Mouse (Mus musculus): ENCODE data around the gene Tada2b. TPM values are rescaled to one million over a fixed set of nuclear protein-coding genes. Genes with fewer than 3 reads are reported as not detected.

Tada2b gene
- polyA plus RNA-seq, 1 experiment from 2014 or later: 3.6 TPM

DNA sequence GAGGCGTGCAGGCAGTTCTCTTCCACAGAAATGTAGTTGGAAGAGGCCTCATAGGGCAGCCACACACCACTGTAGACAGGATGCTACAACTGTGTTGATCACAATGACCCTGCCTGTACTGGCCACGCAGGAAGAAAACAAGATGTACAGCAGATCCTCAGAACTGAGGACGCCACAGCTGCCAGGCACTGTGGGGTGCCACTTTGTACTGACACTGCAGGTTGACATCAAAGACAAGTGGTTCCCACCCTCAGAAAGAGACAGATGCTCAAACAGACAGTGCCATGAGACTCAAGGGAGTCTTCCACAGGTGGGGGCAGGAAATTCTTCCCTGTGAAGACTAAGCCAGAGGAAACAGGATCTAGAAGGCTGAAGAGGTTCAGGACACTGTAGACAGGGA lies 35.7 kb upstream of the Tada2b start:
- Histone ChIP-seq H3K27ac (ENCODE audit: low read length) (no peak overlapping the region), H3K4me2 (replicated peaks; ENCODE audit: low read depth, low read length) (no peak overlapping the region), H3K4me1 (ENCODE audit: control insufficient read depth, insufficient read depth, low read length) (no peaks in the 10 kb centered on the region), H3K27me3 (ENCODE audit: control insufficient read depth, insufficient read depth, low read length) (no peaks in the 10 kb centered on the region), H3K9ac (replicated peaks; ENCODE audit: low read depth, low read length) (no peak overlapping the region), H3K4me3 (ENCODE audit: low read depth, low read length) (no peak overlapping the region), H3K36me3 (ENCODE audit: control insufficient read depth, insufficient read depth, low read length) (peaks cover 41% of the 10 kb centered on the region), H3K9me3 (ENCODE audit: control insufficient read depth, low read depth, low read length) (no peaks in the 10 kb centered on the region)
- ATAC-seq (ENCODE audit: insufficient number of reproducible peaks, insufficient read depth, low FRiP score, low read depth): no peak
- WGBS: 78% methylated on average over 3 of the region's 3 CpGs

DNA sequence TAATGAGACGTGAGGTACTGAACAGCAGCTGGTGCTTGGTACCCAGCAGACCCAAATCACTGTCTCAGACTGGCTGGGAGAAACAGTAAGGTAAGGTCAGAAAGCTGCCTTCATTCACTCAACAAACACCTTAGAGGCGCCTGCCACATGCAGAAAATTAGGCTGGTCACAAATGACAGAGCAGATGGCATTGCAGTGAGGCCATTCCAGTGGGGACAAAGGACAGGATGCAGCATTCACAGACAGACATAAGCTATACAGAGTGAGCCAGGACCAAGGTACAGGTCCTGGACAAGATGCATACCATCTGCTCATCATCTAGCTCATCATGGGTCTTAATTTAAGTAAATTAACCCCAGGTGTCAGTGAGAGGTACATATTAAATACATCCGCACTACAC lies 33.5 kb upstream of the Tada2b start:
- peaks cover 41% of the 10 kb centered on the region for H3K36me3 ChIP-seq (ENCODE audit: control insufficient read depth, insufficient read depth, low read length)
- H3K4me1 ChIP-seq (ENCODE audit: control insufficient read depth, insufficient read depth, low read length): no peaks in the 10 kb centered on the region
- no peak for ATAC-seq (ENCODE audit: insufficient number of reproducible peaks, insufficient read depth, low FRiP score, low read depth)
- no peak overlapping the region for H3K4me2 ChIP-seq (replicated peaks; ENCODE audit: low read depth, low read length)
- H3K9me3 ChIP-seq (ENCODE audit: control insufficient read depth, low read depth, low read length): no peaks in the 10 kb centered on the region
- H3K27ac ChIP-seq (ENCODE audit: low read length): no peak overlapping the region
- H3K9ac ChIP-seq (replicated peaks; ENCODE audit: low read depth, low read length): no peak overlapping the region
- WGBS: 86% methylated on average over 3 of the region's 3 CpGs
- H3K4me3 ChIP-seq (ENCODE audit: low read depth, low read length): no peak overlapping the region
- no peaks in the 10 kb centered on the region for H3K27me3 ChIP-seq (ENCODE audit: control insufficient read depth, insufficient read depth, low read length)

GRCm38 (mm10) chr5:36515558-36515957 lies 31.5 kb upstream of the Tada2b start:
- H3K9me3 ChIP-seq (ENCODE audit: control insufficient read depth, low read depth, low read length): no peaks in the 10 kb centered on the region
- no peak overlapping the region for H3K27ac ChIP-seq (ENCODE audit: low read length)
- H3K4me2 ChIP-seq (replicated peaks; ENCODE audit: low read depth, low read length): no peak overlapping the region
- H3K9ac ChIP-seq (replicated peaks; ENCODE audit: low read depth, low read length): no peak overlapping the region
- peaks cover 46% of the 10 kb centered on the region for H3K36me3 ChIP-seq (ENCODE audit: control insufficient read depth, insufficient read depth, low read length)
- no peaks in the 10 kb centered on the region for H3K4me1 ChIP-seq (ENCODE audit: control insufficient read depth, insufficient read depth, low read length)
- ATAC-seq (ENCODE audit: insufficient number of reproducible peaks, insufficient read depth, low FRiP score, low read depth): no peak
- H3K4me3 ChIP-seq (ENCODE audit: low read depth, low read length): no peak overlapping the region
- no peaks in the 10 kb centered on the region for H3K27me3 ChIP-seq (ENCODE audit: control insufficient read depth, insufficient read depth, low read length)
- 87% methylated on average over 5 of the region's 5 CpGs for WGBS

GRCm38 (mm10) chr5:36515126-36515525 lies 31.0 kb upstream of the Tada2b start:
- Histone ChIP-seq H3K4me3 (ENCODE audit: low read depth, low read length) (no peak overlapping the region), H3K4me1 (ENCODE audit: control insufficient read depth, insufficient read depth, low read length) (no peaks in the 10 kb centered on the region), H3K36me3 (ENCODE audit: control insufficient read depth, insufficient read depth, low read length) (peaks cover 45% of the 10 kb centered on the region), H3K4me2 (replicated peaks; ENCODE audit: low read depth, low read length) (no peak overlapping the region), H3K27me3 (ENCODE audit: control insufficient read depth, insufficient read depth, low read length) (no peaks in the 10 kb centered on the region), H3K9ac (replicated peaks; ENCODE audit: low read depth, low read length) (no peak overlapping the region; the same call in 1 of the 2 replicates), H3K9me3 (ENCODE audit: control insufficient read depth, low read depth, low read length) (no peaks in the 10 kb centered on the region), H3K27ac (ENCODE audit: low read length) (no peak overlapping the region)
- WGBS: 95% methylated on average over 1 of the region's 1 CpGs
- no peak for ATAC-seq (ENCODE audit: insufficient number of reproducible peaks, insufficient read depth, low FRiP score, low read depth)

DNA sequence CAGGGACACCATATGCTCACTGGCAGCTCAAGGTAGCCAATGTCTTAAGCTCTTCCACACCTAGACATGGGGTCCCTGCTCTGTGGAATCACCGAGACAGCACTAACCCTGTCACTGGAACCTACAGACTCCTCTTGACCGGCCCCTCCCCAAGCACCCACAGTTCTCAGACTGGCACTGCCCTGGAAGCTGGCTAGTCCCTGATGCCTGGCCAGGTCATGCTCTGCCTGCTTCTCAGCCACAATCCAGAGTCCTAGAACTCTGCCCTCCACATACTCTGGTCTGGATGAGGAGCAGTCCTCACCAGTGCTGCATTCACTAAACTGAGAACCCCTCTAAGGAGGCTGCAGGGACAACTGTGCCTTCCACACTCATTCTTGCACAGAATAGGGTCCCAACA lies 26.9 kb upstream of the Tada2b start:
- H3K27me3 ChIP-seq (ENCODE audit: control insufficient read depth, insufficient read depth, low read length): no peaks in the 10 kb centered on the region
- H3K4me2 ChIP-seq (replicated peaks; ENCODE audit: low read depth, low read length): no peak overlapping the region
- H3K9me3 ChIP-seq (ENCODE audit: control insufficient read depth, low read depth, low read length): no peaks in the 10 kb centered on the region
- ATAC-seq (ENCODE audit: insufficient number of reproducible peaks, insufficient read depth, low FRiP score, low read depth): no peak
- no peak overlapping the region for H3K4me3 ChIP-seq (ENCODE audit: low read depth, low read length)
- H3K4me1 ChIP-seq (ENCODE audit: control insufficient read depth, insufficient read depth, low read length): no peaks in the 10 kb centered on the region
- H3K9ac ChIP-seq (replicated peaks; ENCODE audit: low read depth, low read length): no peak overlapping the region
- WGBS: 100% methylated on average over 2 of the region's 2 CpGs
- no peak overlapping the region for H3K27ac ChIP-seq (ENCODE audit: low read length)
- H3K36me3 ChIP-seq (ENCODE audit: control insufficient read depth, insufficient read depth, low read length): peaks cover 55% of the 10 kb centered on the region; the same call in 1 of the 2 replicates

DNA sequence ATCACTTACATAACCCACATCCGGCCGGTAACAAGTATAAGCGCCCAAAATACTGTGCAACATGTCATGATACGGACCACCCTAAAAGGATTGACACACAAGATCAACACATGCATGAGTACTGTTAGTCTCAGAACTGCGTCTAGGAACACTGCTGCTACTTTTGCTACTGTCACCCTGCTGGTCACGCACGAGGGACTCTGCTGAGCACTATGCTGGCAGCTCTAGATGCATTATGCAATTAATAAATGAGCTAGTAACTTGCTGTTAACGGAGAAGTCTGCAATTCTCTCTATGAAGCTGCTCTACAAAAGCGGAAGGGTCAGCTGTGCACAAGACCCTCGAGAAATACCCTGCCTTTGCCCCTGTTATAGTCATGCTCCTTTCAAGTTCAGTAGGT lies 24.3 kb upstream of the Tada2b start:
- Histone ChIP-seq H3K36me3 (ENCODE audit: control insufficient read depth, insufficient read depth, low read length) (peaks cover 73% of the 10 kb centered on the region), H3K4me1 (ENCODE audit: control insufficient read depth, insufficient read depth, low read length) (no peaks in the 10 kb centered on the region), H3K9ac (replicated peaks; ENCODE audit: low read depth, low read length) (no peak overlapping the region), H3K27me3 (ENCODE audit: control insufficient read depth, insufficient read depth, low read length) (no peaks in the 10 kb centered on the region), H3K4me3 (ENCODE audit: low read depth, low read length) (no peak overlapping the region), H3K9me3 (ENCODE audit: control insufficient read depth, low read depth, low read length) (no peaks in the 10 kb centered on the region), H3K4me2 (replicated peaks; ENCODE audit: low read depth, low read length) (no peak overlapping the region), H3K27ac (ENCODE audit: low read length) (no peak overlapping the region)
- ATAC-seq (ENCODE audit: insufficient number of reproducible peaks, insufficient read depth, low FRiP score, low read depth): no peak
- WGBS: 91% methylated on average over 10 of the region's 10 CpGs

GRCm38 (mm10) chr5:36505643-36506042 lies 21.6 kb upstream of the Tada2b start:
- Histone ChIP-seq H3K27ac (ENCODE audit: low read length) (no peak overlapping the region), H3K4me3 (ENCODE audit: low read depth, low read length) (no peak overlapping the region), H3K27me3 (ENCODE audit: control insufficient read depth, insufficient read depth, low read length) (no peaks in the 10 kb centered on the region), H3K9ac (replicated peaks; ENCODE audit: low read depth, low read length) (no peak overlapping the region), H3K9me3 (ENCODE audit: control insufficient read depth, low read depth, low read length) (no peaks in the 10 kb centered on the region), H3K4me1 (ENCODE audit: control insufficient read depth, insufficient read depth, low read length) (no peaks in the 10 kb centered on the region), H3K36me3 (ENCODE audit: control insufficient read depth, insufficient read depth, low read length) (peaks cover 70% of the 10 kb centered on the region), H3K4me2 (replicated peaks; ENCODE audit: low read depth, low read length) (no peak overlapping the region)
- 74% methylated on average over 5 of the region's 5 CpGs for WGBS
- ATAC-seq (ENCODE audit: insufficient number of reproducible peaks, insufficient read depth, low FRiP score, low read depth): no peak

DNA sequence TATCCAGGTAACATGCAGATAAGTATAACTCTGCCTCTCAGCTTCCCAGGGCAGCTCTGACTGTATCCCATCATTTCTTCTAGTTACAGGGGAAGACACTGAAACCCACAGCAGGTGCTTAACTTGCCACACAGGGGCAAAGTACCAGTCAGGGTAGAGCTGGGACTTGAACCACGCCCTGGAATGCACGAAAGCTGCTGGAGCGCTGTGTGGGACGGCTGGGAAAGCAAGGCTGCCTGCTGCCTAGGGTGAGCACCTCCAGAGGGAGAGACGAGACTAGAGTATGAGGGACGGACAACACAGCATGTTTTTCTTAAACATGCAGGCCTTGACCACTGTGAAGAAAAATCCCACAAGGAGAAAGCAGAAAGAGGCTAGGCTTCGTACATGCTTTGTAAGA lies 21.1 kb upstream of the Tada2b start:
- Histone ChIP-seq H3K9ac (replicated peaks; ENCODE audit: low read depth, low read length) (no peak overlapping the region), H3K4me2 (replicated peaks; ENCODE audit: low read depth, low read length) (no peak overlapping the region), H3K27me3 (ENCODE audit: control insufficient read depth, insufficient read depth, low read length) (no peaks in the 10 kb centered on the region), H3K36me3 (ENCODE audit: control insufficient read depth, insufficient read depth, low read length) (peaks cover 69% of the 10 kb centered on the region), H3K4me1 (ENCODE audit: control insufficient read depth, insufficient read depth, low read length) (no peaks in the 10 kb centered on the region), H3K27ac (ENCODE audit: low read length) (no peak overlapping the region), H3K9me3 (ENCODE audit: control insufficient read depth, low read depth, low read length) (no peaks in the 10 kb centered on the region), H3K4me3 (ENCODE audit: low read depth, low read length) (no peak overlapping the region)
- no peak for ATAC-seq (ENCODE audit: insufficient number of reproducible peaks, insufficient read depth, low FRiP score, low read depth)
- WGBS: 87% methylated on average over 7 of the region's 7 CpGs

DNA sequence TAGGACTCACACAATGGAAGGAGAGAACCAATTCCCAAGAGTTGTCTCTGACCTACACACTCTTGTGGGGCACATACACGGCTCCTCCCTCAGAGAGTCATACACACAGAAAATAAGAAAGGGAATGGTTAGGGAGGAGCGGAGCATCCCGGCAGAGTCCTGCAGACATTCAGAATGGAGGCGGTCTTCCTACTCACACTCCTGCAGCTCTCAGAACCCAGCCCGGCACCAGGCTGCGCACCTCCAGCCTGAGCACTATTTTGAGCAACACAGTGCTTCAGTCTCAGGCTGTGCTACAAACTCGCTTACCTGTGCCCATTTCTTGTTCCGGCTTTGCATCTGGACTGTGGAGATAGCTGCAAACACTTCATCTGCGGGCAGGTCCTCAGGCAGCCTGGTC lies 10.6 kb upstream of the Tada2b start:
- no peak overlapping the region for H3K4me3 ChIP-seq (ENCODE audit: low read depth, low read length)
- H3K9me3 ChIP-seq (ENCODE audit: control insufficient read depth, low read depth, low read length): no peaks in the 10 kb centered on the region
- 97% methylated on average over 9 of the region's 9 CpGs for WGBS
- H3K9ac ChIP-seq (replicated peaks; ENCODE audit: low read depth, low read length): no peak overlapping the region
- H3K4me1 ChIP-seq (ENCODE audit: control insufficient read depth, insufficient read depth, low read length): no peaks in the 10 kb centered on the region
- no peak overlapping the region for H3K27ac ChIP-seq (ENCODE audit: low read length)
- H3K36me3 ChIP-seq (ENCODE audit: control insufficient read depth, insufficient read depth, low read length): peaks cover 49% of the 10 kb centered on the region
- no peaks in the 10 kb centered on the region for H3K27me3 ChIP-seq (ENCODE audit: control insufficient read depth, insufficient read depth, low read length)
- ATAC-seq (ENCODE audit: insufficient number of reproducible peaks, insufficient read depth, low FRiP score, low read depth): no peak
- H3K4me2 ChIP-seq (replicated peaks; ENCODE audit: low read depth, low read length): no peak overlapping the region

Measured in stomach, embryonic 14.5 days (tissue).